Mouse (Mus musculus) lung, postnatal 0 days (tissue): Measurements from ENCODE around the gene Eif3b.

Experiments
- CTCF ChIP-seq: IDR thresholded peaks from 2 replicates; pipeline ENCODE4 v1.5.1; 2016; ENCODE audit warnings: antibody characterized with exemption, mild to moderate bottlenecking
- EP300 ChIP-seq: IDR thresholded peaks from 2 replicates; pipeline ENCODE4 v1.6.1; 2016; ENCODE audit warnings: antibody characterized with exemption, mild to moderate bottlenecking, control low read depth

DNA sequence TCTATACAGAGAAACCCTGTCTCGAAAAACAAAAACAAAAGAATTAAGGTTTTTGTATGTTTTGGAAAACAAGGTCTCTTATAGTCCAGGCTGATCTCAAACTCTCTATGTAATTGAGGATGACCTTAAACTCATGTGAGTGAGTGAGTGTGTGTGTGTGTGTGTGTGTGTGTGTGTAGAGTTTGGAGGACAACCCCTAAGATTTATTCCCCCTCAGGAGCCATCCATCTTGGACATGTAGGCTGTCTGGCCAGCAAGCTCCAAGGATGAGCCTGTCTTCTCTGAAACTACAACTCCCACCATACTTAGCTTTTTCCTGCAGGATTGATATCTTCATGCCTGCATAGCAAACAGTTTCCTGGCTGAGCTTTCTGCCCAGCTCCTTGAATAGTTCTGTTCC lies 27.7 kb upstream of the Eif3b start:
- TF ChIP-seq EP300 (no peak), CTCF (no peak)
